Mouse (Mus musculus) heart, adult 11 months (tissue): ENCODE results near the gene Nek9.
"Not testable (repeated sequence)": the region's sequence is repeated elsewhere in the genome, so short reads cannot be mapped to it uniquely, and the experiment has no call there.

Experiments
- DNase-seq: peaks from one replicate; pipeline ENCODE4 v3.0.0; 2022

Gene Nek9

GRCm38 (mm10) chr12:85289157-85290000, 49.8 kb downstream of the Nek9 start:
- peak; percentile 91 for DNase-seq

- DNase-seq = peak; percentile 100
Observed at GRCm38 (mm10) chr12:85288486-85289156, 50.5 kb downstream of the Nek9 start, which contains the start of gene Zc2hc1c. Gene Zc2hc1c, plus strand, starts transcription at chr12:85288591.

- peak; percentile 97 for DNase-seq
Observed at GRCm38 (mm10) chr12:85287809-85288485, 51.2 kb downstream of the Nek9 start, which contains the start of gene Acyp1. Gene Acyp1, minus strand, starts transcription at chr12:85288438.

GRCm38 (mm10) chr12:85286941-85287340, 52.2 kb downstream of the Nek9 start:
- no peak for DNase-seq

GRCm38 (mm10) chr12:85284996-85285395, 54.2 kb downstream of the Nek9 start:
- peak; percentile 71 for DNase-seq

GRCm38 (mm10) chr12:85284331-85284730, 54.8 kb downstream of the Nek9 start:
- peak; percentile 88 for DNase-seq

GRCm38 (mm10) chr12:85281756-85282155, 57.4 kb downstream of the Nek9 start:
- DNase-seq = not testable (repeated sequence)

GRCm38 (mm10) chr12:85280845-85281651, 58.1 kb downstream of the Nek9 start:
- DNase-seq = peak; percentile 87

- peak; percentile 100 for DNase-seq
Observed at GRCm38 (mm10) chr12:85280105-85280844, 58.9 kb downstream of the Nek9 start.

- no peak for DNase-seq
Observed at GRCm38 (mm10) chr12:85279396-85280080, 59.6 kb downstream of the Nek9 start.

GRCm38 (mm10) chr12:85278919-85279318, 60.2 kb downstream of the Nek9 start:
- DNase-seq = peak; percentile 82

GRCm38 (mm10) chr12:85276273-85276672, 62.9 kb downstream of the Nek9 start:
- peak; percentile 70 for DNase-seq

GRCm38 (mm10) chr12:85273508-85273907, 65.7 kb downstream of the Nek9 start:
- DNase-seq = peak; percentile 94

- DNase-seq = peak; percentile 92
Observed at GRCm38 (mm10) chr12:85271843-85272206, 67.3 kb downstream of the Nek9 start.

- peak; percentile 86 for DNase-seq
Observed at GRCm38 (mm10) chr12:85271132-85271842, 67.9 kb downstream of the Nek9 start.

- DNase-seq = peak; percentile 98
Observed at GRCm38 (mm10) chr12:85270319-85270718, 68.8 kb downstream of the Nek9 start, which contains the start of gene Mlh3. Gene Mlh3, minus strand, starts transcription at chr12:85270599.

GRCm38 (mm10) chr12:85269821-85270220, 69.3 kb downstream of the Nek9 start:
- DNase-seq = no peak

GRCm38 (mm10) chr12:85266248-85266647, 72.9 kb downstream of the Nek9 start:
- DNase-seq = peak; percentile 30

- DNase-seq = no peak
Observed at GRCm38 (mm10) chr12:85264940-85265339, 74.2 kb downstream of the Nek9 start.

- no peak for DNase-seq
Observed at GRCm38 (mm10) chr12:85264531-85264930, 74.6 kb downstream of the Nek9 start.
